Mouse (Mus musculus) kidney, postnatal 0 days (tissue): ENCODE results near the gene Pin1. TPM values are rescaled to one million over a fixed set of nuclear protein-coding genes. Genes with fewer than 3 reads are reported as not detected.
A peak's percentile ranks its signal among the peaks of the same experiment; 100 is the strongest.
"Not testable (repeated sequence)": the region's sequence is repeated elsewhere in the genome, so short reads cannot be mapped to it uniquely, and the experiment has no call there.

ENCODE experiments used
- ATAC-seq: fragments of 200-750 bp; cut with Nextera tagmentation; replicated peaks from 2 replicates; pipeline ENCODE4 v1.8.0; 2017; ENCODE audit warnings: low read depth, moderate number of reproducible peaks, moderate TSS enrichment, moderate library complexity; ENCODE audit not compliant: low FRiP score
- DNase-seq: peaks from one replicate; pipeline ENCODE4 v3.0.0-alpha.2; 2016; ENCODE audit warnings: low spot score
- H3K27ac ChIP-seq: fragments of 300-500 bp; sonication (generic); 2 replicates; pipeline ENCODE4 v1.5.1; 2014; ENCODE audit warnings: mild to moderate bottlenecking
- H3K27me3 ChIP-seq: fragments of 300-500 bp; sonication (generic); 2 replicates; pipeline ENCODE4 v1.6.1; 2014; ENCODE audit warnings: low read length, mixed read lengths; ENCODE audit not compliant: insufficient read depth
- H3K36me3 ChIP-seq: fragments of 300-500 bp; sonication (generic); 2 replicates; pipeline ENCODE4 v1.6.1; 2014; ENCODE audit warnings: low read length, mixed read lengths; ENCODE audit not compliant: insufficient read depth
- H3K4me1 ChIP-seq: fragments of 300-500 bp; sonication (generic); replicated peaks from 2 replicates; pipeline ENCODE4 v1.6.1; 2014; ENCODE audit warnings: antibody characterized with exemption, low read length, mixed read lengths; ENCODE audit not compliant: insufficient read depth
- H3K4me2 ChIP-seq: fragments of 300-500 bp; sonication (generic); 2 replicates; pipeline ENCODE4 v1.6.1; 2014; ENCODE audit warnings: mild to moderate bottlenecking, low read length, moderate library complexity, mixed read lengths
- H3K4me3 ChIP-seq: fragments of 300-500 bp; sonication (generic); replicated peaks from 2 replicates; pipeline ENCODE4 v1.5.1; 2014; ENCODE audit warnings: low read depth, low read length
- H3K9ac ChIP-seq: fragments of 300-500 bp; sonication (generic); 2 replicates; pipeline ENCODE4 v1.6.1; 2014; ENCODE audit warnings: low read depth, low read length
- H3K9me3 ChIP-seq: fragments of 300-500 bp; sonication (generic); replicated peaks from 2 replicates; pipeline ENCODE4 v1.6.1; 2016; ENCODE audit warnings: low read length, inconsistent platforms, mixed read lengths
- CTCF ChIP-seq: IDR thresholded peaks from 2 replicates; pipeline ENCODE4 v1.5.1; 2016; ENCODE audit warnings: antibody characterized with exemption, low read depth, mild to moderate bottlenecking, moderate library complexity
- WGBS: fragments of 180-500 bp; shearing (Covaris S2); extraction: QIAGEN DNeasy Blood & Tissue Kit; methylation state at CpG from one replicate; pipeline ENCODE4 v1.1.7; 2014; 5-methylcytosine and 5-hydroxymethylcytosine counted together
- polyA plus RNA-seq: library from polyadenylated mRNA; unstranded; fragments of >200 nt; fragmentation: Nextera tagmentation; extraction: Ambion mirVana; gene quantifications from 2 replicates; pipeline ENCODE4 v1.2.1, GENCODE M21; 2015

Pin1 gene
- polyA plus RNA-seq, 1 experiment from 2014 or later = 44.1 TPM

GRCm38 (mm10) chr9:20681546-20682388 is 29.9 kb downstream of the Pin1 start:
- Histone ChIP-seq H3K27ac (no peak overlapping the region), H3K4me3 (no peak overlapping the region), H3K4me2 (no peak overlapping the region), H3K9me3 (no peaks in the 10 kb centered on the region), H3K4me1 (no peaks in the 10 kb centered on the region), H3K9ac (no peak overlapping the region), H3K36me3 (no peaks in the 10 kb centered on the region), H3K27me3 (no peaks in the 10 kb centered on the region)
- ATAC-seq (no peak), DNase-seq (no peak)
- no peak for TF ChIP-seq CTCF
- 56% methylated on average over 7 of the region's 7 CpGs for WGBS

GRCm38 (mm10) chr9:20682389-20682722 is 30.5 kb downstream of the Pin1 start:
- no peak for TF ChIP-seq CTCF
- Histone ChIP-seq H3K4me2 (no peak overlapping the region), H3K9me3 (no peaks in the 10 kb centered on the region), H3K4me1 (no peaks in the 10 kb centered on the region), H3K9ac (no peak overlapping the region), H3K36me3 (no peaks in the 10 kb centered on the region), H3K27me3 (no peaks in the 10 kb centered on the region), H3K4me3 (no peak overlapping the region), H3K27ac (no peak overlapping the region)
- ATAC-seq = no peak
- no peak for DNase-seq
- WGBS = 70% methylated on average over 2 of the region's 2 CpGs

- Histone ChIP-seq H3K9ac (no peak overlapping the region), H3K36me3 (no peaks in the 10 kb centered on the region), H3K27me3 (no peaks in the 10 kb centered on the region), H3K4me3 (no peak overlapping the region), H3K9me3 (no peaks in the 10 kb centered on the region), H3K27ac (no peak overlapping the region), H3K4me2 (no peak overlapping the region), H3K4me1 (no peaks in the 10 kb centered on the region)
- ATAC-seq (no peak), DNase-seq (no peak)
- TF ChIP-seq CTCF = no peak
- WGBS = 45% methylated on average over 17 of the region's 17 CpGs
These were observed 33.4 kb downstream of the Pin1 start for GRCm38 (mm10) chr9:20685081-20685861.

GRCm38 (mm10) chr9:20689403-20689802 is 37.5 kb downstream of the Pin1 start:
- Histone ChIP-seq H3K4me3 (no peak overlapping the region), H3K27me3 (no peaks in the 10 kb centered on the region), H3K36me3 (no peaks in the 10 kb centered on the region), H3K9me3 (no peaks in the 10 kb centered on the region), H3K27ac (no peak overlapping the region), H3K4me2 (no peak overlapping the region), H3K9ac (no peak overlapping the region), H3K4me1 (no peaks in the 10 kb centered on the region)
- ATAC-seq (no peak), DNase-seq (no peak)
- WGBS = no CpG with 5 or more reads among the region's 1 CpGs
- no peak for TF ChIP-seq CTCF

GRCm38 (mm10) chr9:20689913-20690312 is 38.0 kb downstream of the Pin1 start:
- Histone ChIP-seq H3K27me3 (no peaks in the 10 kb centered on the region), H3K4me1 (no peaks in the 10 kb centered on the region), H3K4me2 (no peak overlapping the region), H3K4me3 (no peak overlapping the region), H3K36me3 (no peaks in the 10 kb centered on the region), H3K27ac (no peak overlapping the region), H3K9me3 (no peaks in the 10 kb centered on the region), H3K9ac (no peak overlapping the region)
- DNase-seq (peak; percentile 38), ATAC-seq (no peak)
- 3% methylated on average over 4 of the region's 4 CpGs for whole genome bisulfite sequencing
- TF ChIP-seq CTCF = no peak

- DNase-seq, H3K36me3 ChIP-seq, H3K27me3 ChIP-seq, H3K4me2 ChIP-seq, H3K4me3 ChIP-seq, H3K27ac ChIP-seq, H3K4me1 ChIP-seq, H3K9me3 ChIP-seq, H3K9ac ChIP-seq, ATAC-seq: not testable (repeated sequence)
- WGBS = 88% methylated on average over 2 of the region's 2 CpGs
These were observed 38.6 kb downstream of the Pin1 start for GRCm38 (mm10) chr9:20690449-20690848.
